Mouse (Mus musculus) megakaryocyte, embryonic 14.5 days (primary cell): ENCODE data around the gene Upp2.

Experiments
- FLI1 ChIP-seq: IDR thresholded peaks from 2 replicates; pipeline ENCODE4 v1.6.1; 2012; ENCODE audit warnings: low read length, inconsistent platforms, mixed read lengths
- GATA1 ChIP-seq: IDR thresholded peaks from 3 replicates; pipeline ENCODE4 v1.6.1; 2012; ENCODE audit warnings: mixed read lengths, low read length, inconsistent platforms, borderline replicate concordance

DNA sequence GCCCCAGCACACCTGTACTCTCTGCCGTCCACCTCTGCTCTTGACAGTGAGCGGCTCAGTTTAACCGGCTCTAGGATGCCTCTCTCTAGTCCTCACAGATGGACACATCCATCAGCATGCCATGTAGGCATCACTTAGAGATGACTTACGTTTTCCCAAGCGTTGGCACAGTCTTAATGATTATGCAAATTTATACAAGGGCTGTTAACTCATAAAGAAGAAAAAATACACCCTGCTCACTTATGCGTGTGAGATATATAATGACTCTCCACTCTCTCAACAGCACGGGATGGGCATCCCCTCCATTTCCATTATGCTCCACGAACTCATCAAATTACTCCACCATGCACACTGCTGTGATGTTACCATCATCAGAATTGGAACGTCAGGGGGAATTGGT, 206.7 kb downstream of the Upp2 start:
- TF ChIP-seq GATA1 = no peak
- TF ChIP-seq FLI1 = no peak
